Mouse (Mus musculus) stomach, embryonic 15.5 days (tissue): Measurements from ENCODE around the gene Hck. TPM values are rescaled to one million over a fixed set of nuclear protein-coding genes. Genes with fewer than 3 reads are reported as not detected.

Experiments used
- ATAC-seq: fragments of 200-750 bp; cut with Nextera tagmentation; 2 replicates; pipeline ENCODE4 v1.8.0; 2017; ENCODE audit warnings: low read depth, moderate number of reproducible peaks, moderate TSS enrichment; ENCODE audit not compliant: insufficient read depth, low FRiP score
- H3K27ac ChIP-seq: fragments of 300-500 bp; sonication (generic); 2 replicates; pipeline ENCODE4 v1.5.1; 2015; ENCODE audit warnings: mild to moderate bottlenecking, inconsistent platforms
- H3K27me3 ChIP-seq: fragments of 300-500 bp; sonication (generic); replicated peaks from 2 replicates; pipeline ENCODE4 v1.6.1; 2015; ENCODE audit warnings: inconsistent platforms
- H3K36me3 ChIP-seq: fragments of 300-500 bp; sonication (generic); 2 replicates; pipeline ENCODE4 v1.6.1; 2015; ENCODE audit warnings: inconsistent platforms
- H3K4me1 ChIP-seq: fragments of 300-500 bp; sonication (generic); 2 replicates; pipeline ENCODE4 v1.6.1; 2015; ENCODE audit warnings: inconsistent platforms
- H3K4me2 ChIP-seq: fragments of 300-500 bp; sonication (generic); 2 replicates; pipeline ENCODE4 v1.6.1; 2015; ENCODE audit warnings: mild to moderate bottlenecking, inconsistent platforms
- H3K4me3 ChIP-seq: fragments of 300-500 bp; sonication (generic); replicated peaks from 2 replicates; pipeline ENCODE4 v1.5.1; 2015; ENCODE audit warnings: inconsistent platforms
- H3K9ac ChIP-seq: fragments of 300-500 bp; sonication (generic); 2 replicates; pipeline ENCODE4 v1.6.1; 2015; ENCODE audit warnings: inconsistent platforms
- H3K9me3 ChIP-seq: fragments of 300-500 bp; sonication (generic); 2 replicates; pipeline ENCODE4 v1.6.1; 2016; ENCODE audit warnings: inconsistent platforms
- WGBS: fragments of 180-500 bp; shearing (Covaris S2); methylation state at CpG from one replicate; pipeline ENCODE4 v1.1.7; 2015; 5-methylcytosine and 5-hydroxymethylcytosine counted together
- polyA plus RNA-seq: library from polyadenylated mRNA; unstranded; fragments of >200 nt; fragmentation: Nextera tagmentation; extraction: Ambion mirVana; gene quantifications from 2 replicates; pipeline ENCODE4 v1.2.1, GENCODE M21; 2015

Hck gene
- polyA plus RNA-seq, 1 experiment from 2014 or later: 6.8 TPM

DNA sequence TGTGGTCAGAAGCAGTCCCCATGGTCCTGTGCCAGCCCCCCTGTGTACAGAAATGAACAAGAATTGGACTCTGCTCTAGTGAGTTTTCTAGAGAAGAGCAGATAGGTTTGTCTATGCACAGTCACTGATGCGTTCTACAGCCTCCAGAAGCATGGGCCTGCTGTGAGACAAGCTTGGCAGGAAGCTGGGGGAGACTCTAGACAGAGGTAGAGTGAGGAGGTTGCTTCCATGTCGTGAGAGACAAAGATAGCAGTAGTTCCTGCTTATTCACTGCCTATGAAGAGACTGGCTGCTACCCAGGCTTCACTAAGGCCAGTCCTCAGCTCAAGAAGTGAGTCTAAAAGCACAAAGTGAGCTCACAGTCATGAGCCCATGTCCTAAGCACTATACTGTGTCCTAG lies 83.0 kb downstream of the Hck start:
- Histone ChIP-seq H3K9ac (no peak overlapping the region), H3K4me2 (no peak overlapping the region), H3K27me3 (no peaks in the 10 kb centered on the region), H3K9me3 (no peaks in the 10 kb centered on the region), H3K4me3 (no peak overlapping the region), H3K36me3 (peaks cover 63% of the 10 kb centered on the region), H3K27ac (no peak overlapping the region), H3K4me1 (no peaks in the 10 kb centered on the region)
- no peak for ATAC-seq
- WGBS: 85% methylated on average over 2 of the region's 2 CpGs

DNA sequence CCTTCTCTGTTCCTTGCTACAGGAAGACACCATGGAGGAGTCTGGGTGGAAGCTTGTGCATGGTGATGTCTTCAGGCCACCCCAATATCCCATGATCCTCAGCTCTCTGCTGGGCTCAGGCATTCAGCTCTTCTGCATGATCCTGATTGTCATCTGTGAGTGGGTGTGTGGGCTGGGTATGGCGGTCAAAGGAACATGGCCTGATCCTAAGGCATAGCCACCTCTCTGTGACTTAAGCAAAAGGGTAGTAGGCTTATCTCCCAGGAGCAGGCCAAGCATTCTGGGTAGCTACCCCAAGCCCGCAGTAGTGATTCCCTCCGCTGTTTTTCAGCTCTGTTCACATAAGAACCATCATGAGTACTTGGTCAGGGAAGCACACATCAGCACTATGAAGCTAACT lies 86.0 kb downstream of the Hck start:
- Histone ChIP-seq H3K27ac (no peak overlapping the region), H3K9ac (no peak overlapping the region), H3K9me3 (no peaks in the 10 kb centered on the region), H3K36me3 (peaks cover 56% of the 10 kb centered on the region), H3K4me3 (no peak overlapping the region), H3K4me2 (no peak overlapping the region), H3K4me1 (no peaks in the 10 kb centered on the region), H3K27me3 (no peaks in the 10 kb centered on the region)
- 90% methylated on average over 3 of the region's 3 CpGs for WGBS
- ATAC-seq: 0 out of 2 replicates have a peak, but pooled peaks have one; percentile 42

DNA sequence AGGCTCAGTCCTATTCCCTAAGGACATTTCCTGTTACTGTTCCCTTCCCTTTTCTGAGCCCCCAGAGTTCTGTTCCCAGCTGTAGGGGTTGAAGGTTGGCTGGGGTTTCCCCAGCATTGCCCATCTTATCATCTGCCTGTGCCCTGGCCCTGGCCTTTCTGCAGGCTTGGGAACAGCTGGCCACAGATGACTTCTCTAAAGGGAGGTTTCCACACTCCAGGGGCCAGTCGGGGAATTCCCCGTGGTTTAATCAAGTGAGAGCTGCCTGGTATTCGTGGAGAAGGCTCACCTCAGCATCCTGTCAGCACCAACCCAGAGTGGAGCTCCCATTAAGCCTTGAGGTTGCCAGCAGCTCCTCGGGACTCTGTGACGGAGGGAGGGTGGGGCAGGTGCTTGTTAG lies 90.2 kb downstream of the Hck start:
- no peaks in the 10 kb centered on the region for H3K9me3 ChIP-seq
- no peak for ATAC-seq
- no peak overlapping the region for H3K4me3 ChIP-seq
- no peaks in the 10 kb centered on the region for H3K4me1 ChIP-seq
- WGBS: 66% methylated on average over 5 of the region's 5 CpGs
- H3K27me3 ChIP-seq: no peaks in the 10 kb centered on the region
- H3K9ac ChIP-seq: no peak overlapping the region
- H3K36me3 ChIP-seq: peaks cover 56% of the 10 kb centered on the region
- H3K27ac ChIP-seq: no peak overlapping the region
- no peak overlapping the region for H3K4me2 ChIP-seq

DNA sequence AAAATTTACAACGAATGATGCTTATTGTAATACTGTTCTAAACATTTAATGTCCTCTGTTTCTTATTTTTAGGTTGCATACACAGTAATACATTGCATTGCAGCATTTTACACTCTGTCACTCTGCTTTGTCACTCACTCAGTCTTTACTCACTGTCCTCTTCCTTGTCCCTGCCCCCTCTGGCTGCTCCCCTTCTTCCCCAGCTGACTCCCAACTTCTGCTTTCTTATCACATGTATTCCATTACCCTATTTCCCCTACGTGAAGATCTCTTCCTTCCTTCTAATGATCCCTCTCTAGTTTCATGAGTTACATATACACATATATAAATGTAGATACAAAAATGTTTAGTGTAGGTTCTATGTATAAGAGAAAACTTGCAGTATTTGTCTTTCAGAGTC lies 90.8 kb downstream of the Hck start:
- Histone ChIP-seq H3K4me2 (no peak overlapping the region), H3K27ac (no peak overlapping the region), H3K4me3 (no peak overlapping the region), H3K4me1 (no peaks in the 10 kb centered on the region), H3K9ac (no peak overlapping the region), H3K27me3 (no peaks in the 10 kb centered on the region), H3K9me3 (no peaks in the 10 kb centered on the region), H3K36me3 (peaks cover 54% of the 10 kb centered on the region)
- WGBS: 78% methylated on average over 2 of the region's 2 CpGs
- no peak for ATAC-seq

Other genes starting within 250 kb of the Hck start
- gene Mylk2, start 197.1 kb upstream of the Hck start, polyA plus RNA-seq: 0.08 and 0.19 TPM in 2 replicates
- 3.1 and 4.3 TPM in 2 replicates for gene Foxs1, start 175.3 kb upstream of the Hck start, polyA plus RNA-seq
- gene Dusp15, start 156.8 kb upstream of the Hck start, polyA plus RNA-seq: 0.23 and 0.45 TPM in 2 replicates
- 0.21 and 0.35 TPM in 2 replicates for gene Ttll9, start 146.0 kb upstream of the Hck start, polyA plus RNA-seq
- 98.9 and 101 TPM in 2 replicates for gene Pdrg1, start 93.0 kb upstream of the Hck start, polyA plus RNA-seq
- 0.06 and 0.09 TPM in 2 replicates for gene Xkr7, start 76.6 kb upstream of the Hck start, polyA plus RNA-seq
- gene Ccm2l, start 42.5 kb upstream of the Hck start, polyA plus RNA-seq: 1.7 and 1.9 TPM in 2 replicates
- gene Tm9sf4, start 52.8 kb downstream of the Hck start, polyA plus RNA-seq: 80.5 and 85.6 TPM in 2 replicates
- 8.6 and 9.9 TPM in 2 replicates for gene Tspyl3, start 117.0 kb downstream of the Hck start, polyA plus RNA-seq
- gene Plagl2, start 133.0 kb downstream of the Hck start, polyA plus RNA-seq: 20.5 and 25.6 TPM in 2 replicates
- 8.8 and 9.0 TPM in 2 replicates for gene Pofut1, start 133.1 kb downstream of the Hck start, polyA plus RNA-seq
- 6.3 and 7.0 TPM in 2 replicates for gene Kif3b, start 182.9 kb downstream of the Hck start, polyA plus RNA-seq
- gene Asxl1, start 237.4 kb downstream of the Hck start, polyA plus RNA-seq: 11.3 and 14.4 TPM in 2 replicates